Mouse (Mus musculus) left cerebral cortex, adult 2 months (tissue): ENCODE measurements around the gene Znrf4. TPM values are rescaled to one million over a fixed set of nuclear protein-coding genes. Genes with fewer than 3 reads are reported as not detected.

Experiments
- DNase-seq, 2 experiments: peaks; one replicate each; pipeline ENCODE4 v3.0.0; 2021 to 2022; ENCODE audit warnings: low spot score in 2 of 2, mixed read lengths in 1 of 2; ENCODE audit errors: extremely low spot score in 1 of 2
- H3K27ac ChIP-seq: fragments of 200-600 bp; 2 replicates; pipeline ENCODE4 v1.8.1; 2022
- H3K4me3 ChIP-seq: fragments of 200-600 bp; 2 replicates; pipeline ENCODE4 v1.8.1; 2022
- CTCF ChIP-seq: fragments of 200-600 bp; IDR thresholded peaks from 2 replicates; pipeline ENCODE4 v1.8.1; 2022; ENCODE audit warnings: antibody characterized with exemption, mild to moderate bottlenecking, moderate library complexity
- intact Hi-C: fragments of 180-260 bp; cut with DNase I; formaldehyde crosslinking; loops from one replicate; pipeline ENCODE4 v1.15.1; 2025
- total RNA-seq, 2 experiments: library from RNA; stranded (reverse); gene quantifications; 2 replicates each; pipeline ENCODE4 v1.2.3; 2021

The Znrf4 gene
- total RNA-seq, 2 experiments from 2014 or later = not detected

GRCm38 (mm10) chr17:56461771-56462743, 50.2 kb downstream of the Znrf4 start:
- no peak for TF ChIP-seq CTCF
- H3K27ac ChIP-seq = peak overlapping the region; percentile 50; the same call in 1 of the 2 replicates
- peak; percentile 93 to 95 for DNase-seq
- intact Hi-C loops = no loop called here
- peak overlapping the region; percentile 53 for H3K4me3 ChIP-seq

Other genes starting within 250 kb of the Znrf4 start
- 1 to 10 TPM; 6.9 to 7.2 TPM for gene Ticam1, start 235.6 kb downstream of the Znrf4 start, total RNA-seq
- gene Plin3, start 219.6 kb downstream of the Znrf4 start, total RNA-seq = 10 to 100 TPM in 1 of 2 experiments, 1 to 10 TPM in 1; 7.7 to 11.4 TPM
- gene Arrdc5, start 212.1 kb downstream of the Znrf4 start, total RNA-seq = not detected
- under 1 TPM; 0.70 to 0.91 TPM for gene Uhrf1, start 209.1 kb downstream of the Znrf4 start, total RNA-seq
- gene Kdm4b, start 186.4 kb downstream of the Znrf4 start, total RNA-seq = 10 to 100 TPM; 66.2 to 71.8 TPM
- 100 to 1,000 TPM; 645 to 696 TPM for gene Ptprs, start 35.9 kb downstream of the Znrf4 start, total RNA-seq
- 1 to 10 TPM; 2.5 to 4.0 TPM for gene Gm20219, start 42.0 kb upstream of the Znrf4 start, total RNA-seq
- 100 to 1,000 TPM; 133 to 148 TPM for gene Safb2, start 72.2 kb upstream of the Znrf4 start, total RNA-seq
- gene Safb, start 72.4 kb upstream of the Znrf4 start, total RNA-seq = 100 to 1,000 TPM; 160 to 168 TPM
- gene 2410015M20Rik, start 97.3 kb upstream of the Znrf4 start, total RNA-seq = 100 to 1,000 TPM; 123 to 148 TPM
- 100 to 1,000 TPM; 351 to 353 TPM for gene Rpl36, start 101.0 kb upstream of the Znrf4 start, total RNA-seq
- 10 to 100 TPM; 62.7 to 62.8 TPM for gene Lonp1, start 114.5 kb upstream of the Znrf4 start, total RNA-seq
- gene Catsperd, start 115.7 kb upstream of the Znrf4 start, total RNA-seq = under 1 TPM; 0.38 to 0.65 TPM
- 100 to 1,000 TPM in 1 of 2 experiments, 10 to 100 TPM in 1; 92.7 to 101 TPM for gene Ranbp3, start 160.9 kb upstream of the Znrf4 start, total RNA-seq
- 100 to 1,000 TPM; 202 to 208 TPM for gene Ndufa11, start 205.3 kb upstream of the Znrf4 start, total RNA-seq
- gene Vmac, start 205.6 kb upstream of the Znrf4 start, total RNA-seq = 10 to 100 TPM in 1 of 2 experiments, 1 to 10 TPM in 1; 8.8 to 12.7 TPM
- 1 to 10 TPM; 4.1 to 4.5 TPM for gene Nrtn, start 245.1 kb upstream of the Znrf4 start, total RNA-seq